Mouse (Mus musculus) lung, embryonic 16.5 days (tissue): ENCODE measurements around the gene Cdk14. TPM values are rescaled to one million over a fixed set of nuclear protein-coding genes. Genes with fewer than 3 reads are reported as not detected.

ENCODE experiments used
- ATAC-seq: fragments of 200-750 bp; cut with Nextera tagmentation; 2 replicates; pipeline ENCODE4 v1.8.0; 2017; ENCODE audit warnings: low read depth, mild to moderate bottlenecking, moderate library complexity
- H3K27ac ChIP-seq: fragments of 300-500 bp; sonication (generic); 2 replicates; pipeline ENCODE4 v1.5.1; 2014; ENCODE audit warnings: mild to moderate bottlenecking, control low read depth, low read length
- H3K27me3 ChIP-seq: fragments of 300-500 bp; sonication (generic); 2 replicates; pipeline ENCODE4 v1.6.1; 2014; ENCODE audit warnings: low read depth, low read length, mixed read lengths; ENCODE audit not compliant: control insufficient read depth, insufficient read depth
- H3K36me3 ChIP-seq: fragments of 300-500 bp; sonication (generic); 2 replicates; pipeline ENCODE4 v1.6.1; 2014; ENCODE audit warnings: low read length; ENCODE audit not compliant: control insufficient read depth, insufficient read depth
- H3K4me1 ChIP-seq: fragments of 300-500 bp; sonication (generic); replicated peaks from 2 replicates; pipeline ENCODE4 v1.6.1; 2014; ENCODE audit warnings: low read length, mixed read lengths; ENCODE audit not compliant: control insufficient read depth, insufficient read depth
- H3K4me2 ChIP-seq: fragments of 300-500 bp; sonication (generic); 2 replicates; pipeline ENCODE4 v1.6.1; 2014; ENCODE audit warnings: low read depth, low read length, control low read depth
- H3K4me3 ChIP-seq: fragments of 300-500 bp; sonication (generic); 2 replicates; pipeline ENCODE4 v1.5.1; 2014; ENCODE audit warnings: mild to moderate bottlenecking, low read length, control low read depth
- H3K9ac ChIP-seq: fragments of 300-500 bp; sonication (generic); 2 replicates; pipeline ENCODE4 v1.6.1; 2014; ENCODE audit warnings: low read length, control low read depth
- H3K9me3 ChIP-seq: fragments of 300-500 bp; sonication (generic); 2 replicates; pipeline ENCODE4 v1.6.1; 2016; ENCODE audit warnings: low read length; ENCODE audit not compliant: control insufficient read depth
- WGBS: fragments of 180-500 bp; shearing (Covaris S2); extraction: QIAGEN DNeasy Blood & Tissue Kit; methylation state at CpG from one replicate; pipeline ENCODE4 v1.1.7; 2014; 5-methylcytosine and 5-hydroxymethylcytosine counted together
- polyA plus RNA-seq: library from polyadenylated mRNA; unstranded; fragments of >200 nt; fragmentation: Nextera tagmentation; extraction: Ambion mirVana; gene quantifications from 2 replicates; pipeline ENCODE4 v1.2.1, GENCODE M21; 2015

The Cdk14 gene
- polyA plus RNA-seq, 1 experiment from 2014 or later: 28.6 TPM

DNA sequence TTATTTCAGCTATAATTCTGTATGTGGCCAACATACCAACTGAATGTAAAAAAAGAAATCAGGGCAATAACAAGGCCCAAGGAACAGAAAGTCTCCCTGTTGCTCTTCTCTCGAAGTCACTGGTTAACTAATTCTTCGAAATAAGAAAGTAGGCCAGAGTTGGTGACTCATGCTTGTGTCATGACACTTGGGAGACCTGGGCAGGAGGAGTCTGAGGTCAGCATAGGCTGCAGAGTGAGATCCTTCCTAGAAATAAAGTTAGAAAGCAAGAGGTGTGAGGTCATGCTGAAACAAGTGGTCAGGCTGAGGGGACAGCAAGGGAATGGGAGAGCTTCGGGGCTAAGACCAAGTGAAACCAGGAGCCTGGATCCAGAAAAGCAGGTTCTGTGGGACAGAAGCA lies 134.2 kb downstream of the Cdk14 start:
- ATAC-seq: 0 out of 2 replicates have a peak, but pooled peaks have one; percentile 38
- H3K36me3 ChIP-seq: no peaks in the 10 kb centered on the region
- H3K27ac ChIP-seq: no peak overlapping the region
- H3K27me3 ChIP-seq: no peaks in the 10 kb centered on the region
- no peak overlapping the region for H3K9ac ChIP-seq
- no peak overlapping the region for H3K4me3 ChIP-seq
- no peaks in the 10 kb centered on the region for H3K4me1 ChIP-seq
- WGBS: 57% methylated on average over 3 of the region's 3 CpGs
- H3K4me2 ChIP-seq: no peak overlapping the region
- H3K9me3 ChIP-seq: no peaks in the 10 kb centered on the region

DNA sequence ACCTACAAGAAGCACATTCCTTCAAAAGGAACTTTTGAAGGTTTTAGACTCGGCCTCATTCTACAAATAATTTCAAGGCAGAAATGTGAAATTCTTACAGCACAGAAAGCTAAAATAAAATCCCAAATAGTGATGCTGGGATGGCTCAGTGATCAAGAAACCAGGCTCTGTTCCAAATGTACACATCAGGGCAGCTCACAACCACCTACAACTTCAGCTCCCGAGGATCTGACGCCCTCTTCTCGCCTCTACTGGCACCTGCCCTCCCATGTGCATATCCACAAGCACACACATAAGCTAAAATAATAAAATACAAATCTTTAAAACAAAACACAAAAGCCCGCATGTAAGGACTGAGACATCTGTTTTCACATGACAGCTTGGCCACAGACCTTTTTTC lies 135.6 kb downstream of the Cdk14 start:
- Histone ChIP-seq H3K9me3 (no peaks in the 10 kb centered on the region), H3K27me3 (no peaks in the 10 kb centered on the region), H3K9ac (no peak overlapping the region), H3K4me3 (no peak overlapping the region), H3K36me3 (no peaks in the 10 kb centered on the region), H3K27ac (no peak overlapping the region), H3K4me2 (no peak overlapping the region), H3K4me1 (no peaks in the 10 kb centered on the region)
- no peak for ATAC-seq
- 71% methylated on average over 5 of the region's 5 CpGs for WGBS

DNA sequence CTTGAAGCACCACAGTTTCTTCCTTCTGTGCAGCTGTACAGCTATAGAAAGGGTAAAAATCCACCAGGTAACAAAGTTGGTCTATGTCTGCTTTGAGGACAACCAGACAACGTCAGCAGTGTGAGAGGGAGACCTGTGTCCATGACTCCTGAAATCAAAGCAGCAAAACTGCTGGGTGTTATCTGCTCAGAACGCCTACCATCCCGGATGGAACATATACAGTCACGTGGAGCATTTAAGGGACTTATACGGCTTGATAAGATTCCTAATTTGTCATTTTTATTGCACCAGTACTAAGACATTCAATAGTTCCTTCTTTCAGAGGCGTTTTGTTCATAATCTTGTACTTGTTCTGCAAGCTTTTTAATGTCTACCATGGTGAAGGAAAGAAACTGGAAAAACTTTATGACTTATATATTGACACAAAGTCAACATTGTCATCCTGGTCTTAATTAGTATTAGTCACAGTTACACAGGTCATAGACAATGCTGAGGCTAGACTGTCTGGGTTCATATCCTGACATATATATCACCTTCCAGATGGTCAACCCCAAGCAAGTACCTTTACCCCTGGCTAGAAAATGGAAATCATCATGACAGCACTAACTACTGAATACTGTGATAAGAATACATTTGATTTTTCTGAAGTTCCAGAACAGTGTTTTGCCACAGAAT lies 136.2 kb downstream of the Cdk14 start:
- ATAC-seq: no peak
- H3K27me3 ChIP-seq: no peaks in the 10 kb centered on the region
- no peak overlapping the region for H3K27ac ChIP-seq
- no peaks in the 10 kb centered on the region for H3K9me3 ChIP-seq
- H3K4me2 ChIP-seq: no peak overlapping the region
- WGBS: 52% methylated on average over 6 of the region's 6 CpGs
- H3K4me1 ChIP-seq: no peaks in the 10 kb centered on the region
- no peaks in the 10 kb centered on the region for H3K36me3 ChIP-seq
- no peak overlapping the region for H3K9ac ChIP-seq
- no peak overlapping the region for H3K4me3 ChIP-seq

DNA sequence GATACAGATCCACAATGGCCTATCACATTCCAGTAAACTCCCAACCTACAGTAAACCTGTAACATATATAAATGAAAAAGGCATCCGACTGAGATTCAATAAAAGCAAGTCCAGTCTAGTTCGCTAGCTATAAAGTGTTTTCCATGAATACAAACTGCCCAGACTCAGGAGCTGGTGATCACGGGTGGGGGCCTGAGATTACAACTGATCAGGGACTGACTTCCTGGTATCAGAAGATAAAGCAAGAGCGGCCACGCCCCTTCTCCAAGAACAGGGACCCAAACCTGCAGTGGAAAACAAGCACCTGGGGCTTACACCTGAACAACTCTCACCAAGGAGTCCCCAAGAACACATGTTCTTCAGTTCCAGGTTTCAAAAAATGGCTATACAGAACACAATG lies 137.7 kb downstream of the Cdk14 start:
- H3K4me2 ChIP-seq: no peak overlapping the region
- no peak overlapping the region for H3K27ac ChIP-seq
- no peak for ATAC-seq
- H3K4me3 ChIP-seq: no peak overlapping the region
- WGBS: 88% methylated on average over 5 of the region's 5 CpGs
- H3K36me3 ChIP-seq: no peaks in the 10 kb centered on the region
- no peaks in the 10 kb centered on the region for H3K9me3 ChIP-seq
- H3K27me3 ChIP-seq: no peaks in the 10 kb centered on the region
- no peaks in the 10 kb centered on the region for H3K4me1 ChIP-seq
- H3K9ac ChIP-seq: no peak overlapping the region

DNA sequence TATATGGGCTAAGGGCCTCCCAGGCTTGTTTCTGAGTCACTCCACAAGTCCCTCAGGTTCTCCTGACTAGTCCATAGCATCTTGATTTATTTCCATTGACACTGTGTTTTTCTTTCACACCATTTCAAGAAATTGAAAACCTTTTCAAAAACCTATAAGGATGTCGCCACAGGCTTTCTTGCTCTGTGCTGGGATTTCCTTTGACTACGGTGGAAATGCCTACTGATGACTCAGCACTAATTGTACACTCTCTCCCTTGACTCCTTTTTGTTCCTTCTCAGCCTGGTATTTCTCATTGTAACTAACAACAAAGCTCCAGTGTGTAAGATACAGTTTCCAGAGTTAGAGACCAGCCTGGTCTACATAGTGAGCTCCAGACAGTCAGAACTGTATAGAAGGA lies 144.8 kb downstream of the Cdk14 start:
- H3K4me3 ChIP-seq: no peak overlapping the region
- no peak overlapping the region for H3K27ac ChIP-seq
- ATAC-seq: no peak
- no peak overlapping the region for H3K9ac ChIP-seq
- H3K27me3 ChIP-seq: no peaks in the 10 kb centered on the region
- H3K4me1 ChIP-seq: peaks cover 11% of the 10 kb centered on the region
- H3K9me3 ChIP-seq: no peaks in the 10 kb centered on the region
- no peaks in the 10 kb centered on the region for H3K36me3 ChIP-seq
- 64% methylated on average over 2 of the region's 2 CpGs for WGBS
- H3K4me2 ChIP-seq: no peak overlapping the region

DNA sequence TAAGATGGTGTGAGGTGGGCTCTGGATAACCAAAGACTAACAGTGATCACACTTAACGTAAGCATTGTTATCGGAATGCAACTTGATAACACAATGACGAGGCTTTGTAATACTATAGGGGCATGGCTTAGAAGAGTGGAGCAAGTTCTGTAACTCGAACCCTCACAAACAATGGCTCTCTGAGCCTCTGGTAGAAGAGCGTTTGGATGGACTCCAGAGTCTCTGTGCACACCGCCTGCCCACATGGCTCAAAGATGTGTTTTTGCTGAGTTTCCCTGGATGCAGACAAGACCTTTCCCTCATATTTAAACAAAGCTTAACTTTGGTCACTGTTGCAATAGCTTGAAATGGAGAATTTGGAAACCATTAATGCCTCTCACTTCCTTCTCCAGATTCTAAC lies 145.8 kb downstream of the Cdk14 start:
- H3K9me3 ChIP-seq: no peaks in the 10 kb centered on the region
- H3K27me3 ChIP-seq: no peaks in the 10 kb centered on the region
- 40% methylated on average over 6 of the region's 6 CpGs for WGBS
- peak; percentile 23; the same call in 1 of the 2 replicates for ATAC-seq
- H3K27ac ChIP-seq: no peak overlapping the region
- H3K4me1 ChIP-seq: peaks cover 11% of the 10 kb centered on the region
- H3K9ac ChIP-seq: no peak overlapping the region
- no peak overlapping the region for H3K4me3 ChIP-seq
- no peaks in the 10 kb centered on the region for H3K36me3 ChIP-seq
- H3K4me2 ChIP-seq: no peak overlapping the region

DNA sequence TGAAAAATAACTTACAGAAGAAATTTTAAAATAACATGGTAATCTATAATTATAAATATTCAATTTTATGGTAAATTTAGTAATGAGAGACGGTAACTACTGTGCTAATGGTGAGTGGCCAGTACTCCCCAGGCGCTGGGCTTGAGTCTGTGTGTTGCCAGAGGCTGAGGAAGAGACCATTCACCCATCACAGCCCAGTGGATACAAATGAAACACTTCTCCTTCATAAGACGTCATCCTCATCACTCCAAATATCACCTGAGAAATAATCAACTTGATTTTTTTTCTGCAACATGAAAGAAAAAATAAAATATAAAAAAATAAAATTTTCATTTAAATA lies 153.4 kb downstream of the Cdk14 start:
- Histone ChIP-seq H3K27ac (no peak overlapping the region), H3K4me3 (no peak overlapping the region), H3K9me3 (no peaks in the 10 kb centered on the region), H3K9ac (no peak overlapping the region), H3K36me3 (no peaks in the 10 kb centered on the region), H3K4me2 (no peak overlapping the region), H3K4me1 (peaks cover 7% of the 10 kb centered on the region), H3K27me3 (no peaks in the 10 kb centered on the region)
- WGBS: 88% methylated on average over 3 of the region's 3 CpGs
- no peak for ATAC-seq

DNA sequence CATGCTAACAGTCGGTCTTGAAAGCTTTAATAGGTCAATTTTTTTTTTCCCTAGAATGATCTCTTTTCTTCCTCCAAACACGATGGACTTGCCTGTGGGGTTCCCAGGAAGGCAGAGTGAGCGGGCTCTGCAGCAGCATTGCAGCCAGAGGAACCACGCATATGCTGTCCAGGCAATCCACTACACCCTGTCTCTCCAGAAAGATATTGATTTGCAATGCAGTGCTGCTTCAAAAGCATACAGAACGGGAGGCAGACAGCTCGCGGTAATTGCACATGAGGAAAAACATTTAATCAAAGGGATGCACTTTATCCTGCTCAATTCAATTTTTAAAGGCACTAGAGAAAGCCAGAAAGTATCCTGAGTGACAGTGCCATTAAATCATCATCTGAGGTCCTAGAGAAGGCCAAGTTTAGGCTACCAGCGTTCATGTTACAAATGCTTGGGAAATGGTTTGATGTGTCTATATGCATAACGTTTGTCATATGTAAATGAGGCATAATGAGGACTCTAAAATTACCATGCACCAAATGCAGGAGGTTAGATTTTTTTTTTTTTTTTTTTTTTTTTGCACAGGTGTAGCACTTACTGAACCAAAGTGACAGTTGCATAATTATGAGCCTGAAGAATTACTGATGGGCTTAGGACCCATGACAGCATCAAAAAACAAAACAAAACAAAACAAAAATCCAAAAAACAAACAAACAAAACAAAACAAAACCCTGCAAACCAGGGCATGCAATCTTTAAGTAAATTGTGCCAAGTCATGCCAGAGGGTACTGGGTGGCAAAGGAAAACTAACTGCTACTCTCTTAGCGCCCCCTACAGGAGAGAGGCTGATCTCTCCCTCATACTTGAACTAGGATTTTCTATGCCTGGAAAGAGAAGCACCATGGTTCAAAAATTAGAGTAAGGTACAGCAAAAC lies 154.0 kb downstream of the Cdk14 start:
- WGBS: 35% methylated on average over 10 of the region's 10 CpGs
- ATAC-seq: no peak
- Histone ChIP-seq H3K9me3 (no peaks in the 10 kb centered on the region), H3K4me3 (no peak overlapping the region), H3K4me1 (peaks cover 9% of the 10 kb centered on the region), H3K27ac (no peak overlapping the region), H3K4me2 (no peak overlapping the region), H3K9ac (no peak overlapping the region), H3K27me3 (no peaks in the 10 kb centered on the region), H3K36me3 (no peaks in the 10 kb centered on the region)

DNA sequence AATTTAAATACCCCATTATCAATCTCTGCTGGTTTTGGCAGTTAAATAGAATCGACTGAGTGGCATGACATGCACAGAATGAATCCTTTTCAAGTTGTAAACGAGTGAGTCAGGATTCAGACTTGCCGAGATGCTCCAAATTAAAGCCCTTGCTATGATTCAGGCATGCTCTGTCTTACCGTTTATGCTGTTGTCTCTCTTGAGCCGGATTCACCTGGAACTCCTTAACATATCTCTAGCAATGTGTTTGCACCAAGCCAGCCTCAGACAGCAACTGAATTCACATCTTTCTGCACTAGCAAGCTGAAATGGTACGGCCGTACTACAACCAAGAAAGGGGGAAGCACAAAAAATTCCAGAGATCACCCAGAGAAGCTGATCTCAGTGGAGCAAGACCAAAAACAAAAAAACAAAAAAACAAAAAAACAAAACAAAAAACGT lies 154.7 kb downstream of the Cdk14 start:
- no peaks in the 10 kb centered on the region for H3K36me3 ChIP-seq
- no peak overlapping the region for H3K9ac ChIP-seq
- H3K4me1 ChIP-seq: peaks cover 9% of the 10 kb centered on the region
- no peak overlapping the region for H3K27ac ChIP-seq
- no peak overlapping the region for H3K4me2 ChIP-seq
- H3K27me3 ChIP-seq: no peaks in the 10 kb centered on the region
- ATAC-seq: no peak
- no peak overlapping the region for H3K4me3 ChIP-seq
- WGBS: 25% methylated on average over 8 of the region's 8 CpGs
- H3K9me3 ChIP-seq: no peaks in the 10 kb centered on the region
